Mouse (Mus musculus): ENCODE results near the gene Krtap19-4. TPM values are rescaled to one million over a fixed set of nuclear protein-coding genes. Genes with fewer than 3 reads are reported as not detected.

Gene Krtap19-4
- not detected for total RNA-seq (2021)
- long read RNA-seq, experiment 1 = 0 reads
- long read RNA-seq, experiment 2 = 0 reads

- DNase-seq (ENCODE audit: low spot score in 2 of 2) = no peak
- intact Hi-C loops (cut with DNase I) = no loop called here
Observed at GRCm38 (mm10) chr16:88884989-88885388, at the start of gene Krtap19-4. Gene Krtap19-4 (minus strand): TSS chr16:88885089.

GRCm38 (mm10) chr16:88932165-88932564 lies 47.3 kb upstream of the Krtap19-4 start, which contains the start of gene Krtap19-9b:
Gene Krtap19-9b (minus strand): TSS chr16:88932265.
- intact Hi-C loops (cut with DNase I) = no loop called here

GRCm38 (mm10) chr16:88896357-88896756 lies 11.5 kb upstream of the Krtap19-4 start, which contains the start of gene Krtap19-5:
Gene Krtap19-5 (minus strand): TSS chr16:88896457.
- intact Hi-C loops (cut with DNase I) = no loop called here
- no peak for DNase-seq (ENCODE audit: low spot score in 2 of 2)

More at GRCm38 (mm10) chr16:88932165-88932564, 47.3 kb upstream of the Krtap19-4 start, which contains the start of gene Krtap19-9b:
- DNase-seq (ENCODE audit: low spot score in 2 of 2) = no peak

GRCm38 (mm10) chr16:88886870-88887269 lies 2.0 kb upstream of the Krtap19-4 start:
- DNase-seq (ENCODE audit: low spot score in 2 of 2) = no peak
- intact Hi-C loops (cut with DNase I) = no loop called here

- no peak for DNase-seq (ENCODE audit: low spot score in 2 of 2)
- intact Hi-C loops (cut with DNase I) = no loop called here
Observed at GRCm38 (mm10) chr16:88877938-88878337, 7.0 kb downstream of the Krtap19-4 start, which contains the start of gene Krtap19-3. Gene Krtap19-3 (minus strand): TSS chr16:88878038.

- intact Hi-C loops (cut with DNase I) = no loop called here
- DNase-seq (ENCODE audit: low spot score in 2 of 2) = no peak
Observed at GRCm38 (mm10) chr16:88874169-88874568, 10.7 kb downstream of the Krtap19-4 start, which contains the start of gene Krtap19-2. Gene Krtap19-2 (minus strand): TSS chr16:88874269.

GRCm38 (mm10) chr16:88869311-88869710 lies 15.6 kb downstream of the Krtap19-4 start, which contains the start of gene Krtap19-1:
Gene Krtap19-1 (minus strand): TSS chr16:88869411.
- intact Hi-C loops (cut with DNase I) = no loop called here

GRCm38 (mm10) chr16:88864887-88865407 lies 19.9 kb downstream of the Krtap19-4 start:
- intact Hi-C loops (cut with DNase I) = no loop called here
- DNase-seq (ENCODE audit: low spot score in 2 of 2) = no peak

More at GRCm38 (mm10) chr16:88869311-88869710, 15.6 kb downstream of the Krtap19-4 start, which contains the start of gene Krtap19-1:
- no peak for DNase-seq (ENCODE audit: low spot score in 2 of 2)

GRCm38 (mm10) chr16:88851450-88851849 lies 33.4 kb downstream of the Krtap19-4 start:
- no peak for DNase-seq (ENCODE audit: low spot score in 2 of 2)
- intact Hi-C loops (cut with DNase I) = no loop called here

- DNase-seq (ENCODE audit: low spot score in 2 of 2) = no peak
- intact Hi-C loops (cut with DNase I) = no loop called here
Observed at GRCm38 (mm10) chr16:88848558-88848957, 36.3 kb downstream of the Krtap19-4 start.

- DNase-seq (ENCODE audit: low spot score in 2 of 2) = no peak
- intact Hi-C loops (cut with DNase I) = no loop called here
Observed at GRCm38 (mm10) chr16:88847363-88847762, 37.5 kb downstream of the Krtap19-4 start.

Other genes with a start within 250 kb of the Krtap19-4 start
- not detected for gene Krtap26-1, start 237.3 kb downstream of the Krtap19-4 start, total RNA-seq (2021)
- not detected for gene Krtap27-1, start 213.4 kb downstream of the Krtap19-4 start, total RNA-seq (2021)
- gene 2310061N02Rik, start 177.1 kb downstream of the Krtap19-4 start, total RNA-seq (2021) = not detected
- not detected for gene Krtap13-1, start 156.2 kb downstream of the Krtap19-4 start, total RNA-seq (2021)
- not detected for gene Krtap13, start 133.5 kb downstream of the Krtap19-4 start, total RNA-seq (2021)
- not detected for gene 2310034C09Rik, start 126.2 kb downstream of the Krtap19-4 start, total RNA-seq (2021)
- gene 2310057N15Rik, start 110.9 kb downstream of the Krtap19-4 start, total RNA-seq (2021) = not detected
- gene Gm5965, start 107.2 kb downstream of the Krtap19-4 start, total RNA-seq (2021) = not detected
- not detected for gene Gm20741, start 72.9 kb downstream of the Krtap19-4 start, total RNA-seq (2021)
- gene Krtap15, start 64.9 kb downstream of the Krtap19-4 start, total RNA-seq (2021) = not detected
- not detected for gene Krtap14, start 58.9 kb downstream of the Krtap19-4 start, total RNA-seq (2021)
- gene Krtap19-1, start 15.7 kb downstream of the Krtap19-4 start, total RNA-seq (2021) = not detected
- not detected for gene Krtap19-2, start 10.8 kb downstream of the Krtap19-4 start, total RNA-seq (2021)
- gene Krtap19-3, start 7.1 kb downstream of the Krtap19-4 start, total RNA-seq (2021) = not detected
- gene Krtap19-5, start 11.4 kb upstream of the Krtap19-4 start, total RNA-seq (2021) = not detected
- gene Krtap19-9b, start 47.2 kb upstream of the Krtap19-4 start, total RNA-seq (2021) = not detected
- gene Krtap16-3, start 77.8 kb upstream of the Krtap19-4 start, total RNA-seq (2021) = not detected
- gene Krtap22-2, start 125.7 kb upstream of the Krtap19-4 start, total RNA-seq (2021) = not detected
- gene Gm10229, start 130.2 kb upstream of the Krtap19-4 start, total RNA-seq (2021) = not detected
- not detected for gene Krtap6-1, start 146.6 kb upstream of the Krtap19-4 start, total RNA-seq (2021)
- gene Gm10228, start 156.4 kb upstream of the Krtap19-4 start, total RNA-seq (2021) = not detected
- not detected for gene Krtap6-5, start 162.8 kb upstream of the Krtap19-4 start, total RNA-seq (2021)
- gene 1110025L11Rik, start 178.9 kb upstream of the Krtap19-4 start, total RNA-seq (2021) = not detected
- not detected for gene Krtap6-3, start 198.9 kb upstream of the Krtap19-4 start, total RNA-seq (2021)

All from left cerebral cortex, postnatal 14 days (tissue).